Mouse (Mus musculus) right cerebral cortex, postnatal 36 days (tissue): ENCODE measurements around the gene Vat1.
A peak's percentile ranks its signal among the peaks of the same experiment; 100 is the strongest.
"Not testable (repeated sequence)": the region's sequence is repeated elsewhere in the genome, so short reads cannot be mapped to it uniquely, and the experiment has no call there.

Experiments
- DNase-seq, 2 experiments: peaks; one replicate each; pipeline ENCODE4 v3.0.0; 2022; ENCODE audit warnings: low spot score in 2 of 2, mixed read lengths in 1 of 2

Vat1 gene

DNA sequence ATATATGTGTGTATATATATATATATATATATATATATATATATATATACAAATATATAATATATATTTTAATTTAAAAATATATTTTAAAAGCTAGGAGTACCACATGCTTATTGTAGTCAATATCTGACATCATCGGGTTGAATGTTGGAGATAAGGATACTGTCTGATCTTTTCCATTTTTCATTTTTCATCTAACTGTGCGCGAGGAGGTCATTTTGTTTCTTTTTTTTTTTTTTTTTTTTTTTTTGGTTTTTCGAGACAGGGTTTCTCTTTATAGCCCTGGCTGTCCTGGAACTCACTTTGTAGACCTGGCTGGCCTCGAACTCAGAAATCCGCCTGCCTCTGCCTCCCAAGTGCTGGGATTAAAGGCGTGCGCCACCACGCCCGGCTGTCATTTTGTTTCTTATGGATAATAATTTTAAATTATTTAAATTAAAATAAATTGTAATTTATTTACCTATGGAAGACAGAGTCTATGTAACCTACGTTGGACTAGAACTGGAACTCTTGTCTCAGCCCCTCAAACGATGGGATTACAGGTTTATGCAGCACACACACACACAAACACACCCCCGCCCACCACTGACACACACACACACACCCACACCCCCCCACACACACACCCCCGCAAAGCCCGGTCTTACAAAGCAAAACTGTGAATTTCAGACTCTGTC lies 24.4 kb downstream of the Vat1 start:
- not testable (repeated sequence) for DNase-seq

GRCm38 (mm10) chr11:101438006-101438405 lies 28.0 kb downstream of the Vat1 start:
- DNase-seq = not testable (repeated sequence)

- DNase-seq = no peak
Measured at GRCm38 (mm10) chr11:101436916-101437315, 29.1 kb downstream of the Vat1 start.

- DNase-seq = no peak
Measured at GRCm38 (mm10) chr11:101435831-101436230, 30.2 kb downstream of the Vat1 start.

DNA sequence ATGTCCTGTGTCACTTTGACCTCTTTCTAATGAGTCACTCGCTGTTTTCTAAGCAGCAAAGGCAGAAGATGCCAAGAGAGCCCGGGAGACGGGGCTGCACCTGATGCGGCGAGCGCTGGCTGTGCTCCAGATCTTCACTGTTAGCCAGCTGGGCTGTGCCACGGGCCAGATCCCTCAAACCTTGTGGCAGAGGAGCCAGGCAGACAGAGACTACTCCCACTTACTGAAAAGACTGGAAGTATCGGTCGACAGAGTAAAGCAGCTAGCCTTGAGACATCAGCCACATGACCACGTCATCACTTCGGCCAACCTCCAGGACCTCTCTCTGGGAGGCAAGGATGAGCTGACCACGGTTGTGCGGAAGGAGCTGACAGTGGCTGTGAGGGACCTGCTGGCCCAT lies 32.6 kb downstream of the Vat1 start:
- no peak for DNase-seq

- DNase-seq = no peak
Measured at GRCm38 (mm10) chr11:101431327-101431726, 34.7 kb downstream of the Vat1 start.

DNA sequence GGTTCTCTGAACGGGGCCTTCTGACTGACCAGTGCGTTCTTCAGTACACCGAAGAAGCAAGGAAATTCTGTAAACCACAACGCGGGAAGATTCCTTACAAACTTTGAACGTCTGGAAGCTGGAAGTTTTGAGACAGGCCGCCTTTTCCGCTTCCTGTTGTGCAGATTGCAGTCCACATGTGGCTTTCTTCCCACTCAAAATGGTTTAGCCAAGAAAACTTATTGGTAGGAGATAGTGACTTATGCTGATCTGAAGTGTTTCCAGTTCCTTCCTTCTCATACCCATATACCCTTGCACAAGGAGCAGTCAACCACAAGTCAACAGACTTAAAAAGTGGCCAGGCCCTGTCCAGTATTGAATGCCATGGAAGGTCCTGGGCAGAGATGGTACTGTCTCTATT lies 39.9 kb downstream of the Vat1 start:
- DNase-seq = no peak

DNA sequence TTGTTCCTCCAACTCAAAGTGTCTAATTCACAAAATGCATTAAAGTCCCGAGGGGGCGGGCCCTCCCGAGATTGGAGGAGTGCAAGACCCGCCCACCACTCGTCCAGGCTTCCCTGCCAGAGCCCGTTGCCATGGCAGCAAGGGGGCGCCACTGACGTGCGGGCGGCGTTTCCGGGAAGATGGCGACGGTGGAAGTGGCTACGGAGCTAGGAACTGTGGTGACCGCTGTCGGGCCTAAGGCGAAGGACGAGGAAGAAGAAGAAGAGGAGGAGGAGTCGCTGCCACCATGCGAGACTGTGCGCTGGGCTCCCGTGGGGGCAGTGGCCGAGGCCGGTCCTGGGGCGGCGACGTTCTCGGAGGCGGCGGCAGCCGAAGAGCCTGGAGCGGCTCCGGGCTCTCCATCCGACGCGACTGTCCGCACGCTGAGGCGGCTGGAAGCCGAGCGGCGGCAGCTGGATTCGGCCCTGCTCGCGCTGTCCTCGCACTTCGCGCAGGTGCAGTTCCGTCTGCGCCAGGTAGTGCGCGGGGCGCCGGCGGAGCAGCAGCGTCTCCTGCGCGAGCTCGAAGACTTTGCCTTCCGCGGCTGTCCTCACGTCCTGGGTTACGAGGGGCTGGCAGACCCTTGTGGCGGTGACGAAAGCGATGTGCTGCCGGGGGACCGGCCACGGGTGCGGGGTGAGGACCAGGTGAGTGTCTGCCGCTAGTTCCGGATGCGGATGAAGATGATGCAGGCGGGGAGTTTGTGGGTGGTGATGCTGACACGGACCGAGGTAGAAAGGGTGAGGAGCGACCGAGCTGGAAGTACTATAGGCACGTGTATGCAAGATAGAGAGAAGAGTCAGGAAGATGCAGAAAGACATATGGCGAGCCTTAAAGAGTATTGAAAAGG lies 40.9 kb downstream of the Vat1 start, which contains the start of the genes Rundc1 and Ptges3l:
Rundc1 (plus strand) TSS at position 161 of the 889 bp plus-strand sequence.
Ptges3l (minus strand) TSS at position 409 of the 889 bp plus-strand sequence.
- peak; percentile 96 for DNase-seq

DNA sequence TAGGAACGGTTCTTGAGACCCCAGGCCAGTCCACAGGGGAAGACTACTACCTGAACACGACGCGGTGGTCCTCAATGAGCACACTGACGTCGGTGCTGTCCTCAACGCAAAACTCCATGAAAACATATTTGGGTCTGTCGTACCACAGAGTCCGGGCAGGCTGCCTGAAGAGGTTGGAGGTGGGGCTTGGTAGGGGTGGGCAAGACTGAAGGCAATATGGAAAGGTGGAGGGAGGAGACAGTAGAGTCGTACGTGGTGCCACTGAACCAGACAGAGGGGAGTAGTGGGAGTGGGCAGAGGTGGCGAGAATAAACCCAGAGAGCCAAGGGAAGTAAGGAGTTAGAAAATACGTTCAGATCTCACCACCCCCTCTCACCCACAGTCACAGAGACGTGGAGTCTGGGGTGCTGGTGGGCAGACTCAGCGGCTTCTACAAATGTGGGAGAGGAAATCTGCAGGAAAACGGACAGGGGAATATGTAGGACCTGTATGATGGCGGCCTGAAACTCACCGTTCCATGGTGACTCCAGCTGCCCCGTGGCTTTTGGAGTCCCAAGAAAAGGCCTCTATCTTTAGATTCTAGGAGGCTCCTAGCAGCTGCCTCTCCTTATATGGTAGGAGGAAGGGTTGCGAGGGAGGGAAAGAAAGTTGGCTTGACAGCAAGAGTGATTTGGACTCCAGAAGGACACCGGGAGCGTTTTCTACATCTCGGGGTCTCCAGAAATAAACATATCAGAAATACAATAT lies 41.8 kb downstream of the Vat1 start, which contains the start of gene Gm27029:
Gm27029 (minus strand) TSS at position 692 of the 747 bp plus-strand sequence.
- DNase-seq = peak in 1 of 2 experiments; percentile 42

DNA sequence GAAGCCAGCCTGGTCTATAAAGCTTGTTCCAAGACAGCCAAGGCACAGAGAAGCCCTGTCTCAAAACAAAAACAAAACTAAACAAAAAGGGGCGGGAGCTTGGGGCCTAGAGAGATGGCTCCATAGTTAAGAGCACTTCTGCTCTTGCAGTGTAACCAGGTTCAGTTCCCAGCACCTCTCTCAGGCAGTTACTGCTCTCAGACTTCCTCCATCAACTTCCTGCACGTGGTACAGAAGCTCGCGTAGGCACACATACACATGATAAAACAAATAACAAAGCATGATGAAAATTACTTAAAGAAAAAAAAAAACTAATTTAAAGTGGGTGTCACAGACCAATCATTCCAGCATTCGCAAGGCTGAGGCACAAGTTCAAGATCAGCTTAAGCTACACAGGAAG lies 45.9 kb downstream of the Vat1 start:
- DNase-seq = no peak

GRCm38 (mm10) chr11:101419610-101420009 lies 46.4 kb downstream of the Vat1 start:
- no peak for DNase-seq

GRCm38 (mm10) chr11:101418991-101419390 lies 47.0 kb downstream of the Vat1 start:
- DNase-seq = peak; percentile 37 to 64

- DNase-seq = peak; percentile 78 to 79
Measured at GRCm38 (mm10) chr11:101417101-101417855, 48.8 kb downstream of the Vat1 start, which contains the start of gene Aarsd1. TSS of gene Aarsd1 (minus strand) at chr11:101417615.

DNA sequence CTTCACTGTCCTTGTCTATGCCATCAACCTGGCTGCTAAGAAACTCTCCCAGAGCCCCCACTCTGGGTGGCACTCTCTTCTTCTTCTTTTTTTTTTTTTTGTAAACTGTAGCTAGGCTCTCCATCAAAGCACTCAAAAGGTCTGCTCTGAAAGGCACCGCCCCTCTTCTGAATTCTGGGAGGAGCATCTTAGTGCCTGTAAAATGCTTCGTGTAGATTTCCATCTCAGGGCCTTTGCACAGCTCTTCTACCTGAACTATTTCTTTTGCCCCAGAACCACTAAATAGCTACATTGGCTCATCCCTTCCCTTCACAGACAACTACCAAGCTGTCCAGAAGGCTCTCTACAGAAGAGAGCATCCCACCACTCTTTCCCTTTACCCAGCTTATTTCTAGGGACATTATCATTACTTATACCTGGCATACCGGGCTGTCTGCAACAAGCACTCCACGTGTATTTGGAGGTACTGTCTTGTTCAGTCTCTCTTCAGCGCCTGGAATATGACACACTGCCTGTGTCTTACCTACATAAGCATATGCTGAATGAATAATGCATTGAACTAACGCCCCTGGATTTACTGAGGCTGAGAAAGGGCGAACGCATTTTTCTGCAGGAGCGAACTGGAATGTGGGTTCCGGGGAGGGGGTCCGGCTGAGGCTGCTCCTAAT lies 49.5 kb downstream of the Vat1 start:
- DNase-seq = no peak

- no peak for DNase-seq
Measured at GRCm38 (mm10) chr11:101415306-101415705, 50.7 kb downstream of the Vat1 start.
